Mouse (Mus musculus): ENCODE measurements around the gene H1f0.

H1f0 gene

DNA sequence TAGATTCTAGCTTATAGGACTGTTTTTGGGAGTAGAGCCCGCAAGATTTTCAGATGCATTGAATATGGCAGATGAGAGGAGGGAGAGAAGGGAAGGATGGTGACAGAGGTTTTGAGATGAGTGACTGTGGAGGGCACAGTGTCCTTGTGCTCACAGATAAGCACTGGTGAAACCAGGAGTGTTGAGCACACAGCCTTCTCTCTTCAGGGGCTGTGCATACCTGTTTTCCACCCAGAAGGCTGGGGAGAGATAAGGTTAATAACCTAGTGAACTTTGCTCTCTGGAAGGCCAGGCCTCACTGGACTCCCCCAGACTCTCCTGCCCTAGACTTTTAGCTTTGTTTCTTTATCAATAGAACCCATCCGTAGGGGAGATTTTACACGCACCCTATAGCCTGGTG is 40.2 kb downstream of the H1f0 start:
- DNase-seq (ENCODE audit: low spot score in 2 of 2) = no peak

DNA sequence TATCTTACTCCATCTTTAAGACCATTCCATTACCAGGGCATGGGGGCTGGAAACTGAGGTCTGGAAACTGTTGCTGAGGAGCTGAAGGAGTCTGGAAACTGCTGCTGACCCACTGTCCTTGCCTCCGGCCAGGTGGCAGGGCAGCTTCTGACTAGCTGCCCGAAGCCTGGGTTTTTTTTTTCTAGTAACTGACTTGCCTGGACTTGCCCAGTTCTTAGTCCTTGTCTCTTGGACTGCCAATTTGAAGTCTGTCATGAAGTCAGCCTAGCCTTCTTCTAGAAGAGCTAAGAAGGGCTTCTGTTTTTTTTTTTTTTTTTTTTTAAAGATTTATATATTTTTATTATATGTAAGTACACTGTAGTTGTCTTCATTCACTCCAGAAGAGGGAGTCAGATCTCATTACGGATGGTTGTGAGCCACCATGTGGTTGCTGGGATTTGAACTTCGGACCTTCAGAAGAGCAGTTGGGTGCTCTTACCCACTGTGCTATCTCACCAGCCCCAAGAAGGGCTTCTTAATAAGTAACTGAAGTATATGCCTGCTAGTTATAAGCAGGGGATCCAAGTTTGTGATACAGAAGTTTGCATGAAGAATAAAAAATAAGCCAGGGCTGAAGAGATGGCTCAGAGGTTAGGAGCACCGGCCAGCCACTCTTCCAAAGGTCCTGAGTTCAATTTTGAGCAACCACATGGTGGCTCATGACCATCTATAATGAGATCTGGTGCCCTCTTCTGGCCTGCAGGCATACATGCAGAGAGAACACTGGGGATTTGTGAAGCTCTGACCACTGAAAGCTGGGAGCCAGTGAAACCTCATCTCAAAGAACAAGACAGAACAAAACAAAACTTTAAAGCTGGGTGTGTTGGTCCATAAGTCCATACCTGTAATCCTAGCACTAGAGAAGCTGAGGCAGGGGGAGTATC is 43.1 kb downstream of the H1f0 start:
- DNase-seq (ENCODE audit: low spot score in 2 of 2) = peak in 1 of 2 experiments; percentile 56

DNA sequence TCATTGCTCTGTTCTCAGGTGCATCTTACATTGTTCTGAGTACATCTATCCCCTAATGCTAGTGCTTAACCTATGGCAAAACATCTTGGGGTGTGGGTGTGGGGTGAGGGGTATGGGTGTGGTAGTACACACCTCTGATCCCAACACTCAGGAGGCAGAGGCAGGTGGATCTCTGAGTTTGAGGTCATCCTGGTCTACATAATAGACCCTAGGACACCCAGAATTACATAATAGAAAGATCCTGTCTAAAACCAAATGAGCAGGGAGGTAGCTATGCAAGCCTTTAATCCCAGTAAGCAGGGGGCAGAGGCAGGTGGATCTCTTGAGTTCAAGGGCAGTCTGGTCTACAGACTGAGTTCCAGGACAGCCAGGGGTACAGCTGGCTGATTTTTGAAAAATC is 45.5 kb downstream of the H1f0 start:
- DNase-seq (ENCODE audit: low spot score in 2 of 2) = no peak

DNA sequence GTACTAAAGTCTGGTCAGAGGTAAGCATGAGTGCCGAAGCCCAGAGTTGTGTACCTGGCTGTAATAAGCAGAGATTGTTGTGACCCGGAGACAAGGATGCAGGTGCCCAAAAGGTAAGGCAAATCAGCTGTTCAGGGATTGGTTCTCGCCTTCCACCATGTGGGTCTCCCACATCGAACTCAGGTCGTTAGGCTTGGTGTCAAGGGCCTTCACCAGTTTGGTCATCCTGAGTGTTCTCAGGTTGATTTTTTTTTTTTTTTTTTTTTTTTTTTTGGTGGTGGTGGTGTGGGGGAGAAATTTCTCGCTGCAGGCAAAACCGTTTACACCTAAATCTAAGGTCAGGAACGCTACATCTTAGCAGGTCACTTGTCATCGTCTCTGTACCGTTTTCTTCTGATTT is 46.2 kb downstream of the H1f0 start:
- no peak for DNase-seq (ENCODE audit: low spot score in 2 of 2)

DNA sequence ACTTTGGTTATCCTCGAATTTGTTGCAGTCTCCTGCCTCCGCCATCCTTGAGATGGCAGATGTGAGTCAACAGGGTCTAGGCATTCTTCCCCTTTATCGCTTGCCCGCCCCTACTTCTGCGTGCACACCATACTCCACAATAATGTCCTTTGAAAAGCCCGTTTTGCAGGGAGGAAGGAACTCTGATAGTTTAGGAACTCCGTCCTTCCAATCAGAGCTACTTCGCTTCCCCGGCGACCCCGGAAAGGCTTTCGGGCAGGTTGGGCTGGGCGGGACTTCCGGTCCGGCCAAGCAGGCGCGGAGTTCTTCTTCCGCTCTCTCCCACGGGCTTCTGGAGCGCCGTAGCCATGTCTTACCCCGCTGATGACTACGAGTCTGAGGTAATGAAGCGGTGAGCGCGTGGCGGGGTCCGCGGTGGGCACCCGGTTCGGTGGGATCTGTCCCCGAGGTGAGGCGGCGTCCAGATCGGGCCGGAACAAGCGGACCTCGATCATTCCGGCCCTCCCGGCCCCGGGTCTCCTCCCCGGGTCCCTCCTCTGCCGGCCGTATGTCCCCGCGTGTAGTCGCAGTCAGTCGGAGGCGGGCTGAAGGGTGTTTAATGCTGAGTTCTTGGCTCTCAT is 46.8 kb downstream of the H1f0 start, which contains the start of gene Eif3l:
TSS of gene Eif3l (plus strand) at position 267 of the 620 bp plus-strand sequence.
- peak; percentile 75 to 89 for DNase-seq (ENCODE audit: low spot score in 2 of 2)

DNA sequence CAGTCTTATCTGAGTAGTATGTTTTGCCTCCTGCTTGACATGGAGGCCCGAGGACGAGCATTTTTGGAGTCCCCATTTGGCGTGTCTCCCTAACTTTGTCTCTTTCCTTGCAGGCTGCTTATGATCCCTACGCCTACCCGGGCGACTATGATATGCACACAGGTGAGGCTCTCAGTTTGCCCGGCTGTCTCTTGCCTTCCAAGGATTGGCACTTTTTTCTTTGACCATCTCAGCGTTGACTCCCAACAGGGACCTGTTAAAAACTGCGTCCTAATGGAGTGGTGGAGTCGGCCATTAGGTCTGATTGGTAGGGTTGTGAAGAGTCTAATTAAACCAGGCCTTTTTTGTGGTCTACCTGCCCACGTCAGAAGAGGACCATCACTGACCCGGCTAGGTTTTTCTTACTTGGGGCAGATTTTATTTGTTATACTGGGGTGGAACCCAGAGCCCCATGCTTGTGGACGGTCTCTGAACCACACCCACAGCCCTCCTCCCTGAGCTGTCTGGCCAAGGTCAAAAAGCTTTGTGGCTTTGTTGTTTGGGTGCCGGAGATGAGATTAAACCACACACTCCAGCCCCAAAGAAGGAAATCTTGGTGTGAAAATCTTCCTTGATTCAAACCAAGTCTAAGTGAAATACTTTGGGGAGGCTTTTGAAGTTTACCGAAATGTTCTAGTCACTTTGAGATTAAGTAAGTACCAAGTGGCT is 47.6 kb downstream of the H1f0 start:
- peak in 1 of 2 experiments; percentile 36 for DNase-seq (ENCODE audit: low spot score in 2 of 2)

DNA sequence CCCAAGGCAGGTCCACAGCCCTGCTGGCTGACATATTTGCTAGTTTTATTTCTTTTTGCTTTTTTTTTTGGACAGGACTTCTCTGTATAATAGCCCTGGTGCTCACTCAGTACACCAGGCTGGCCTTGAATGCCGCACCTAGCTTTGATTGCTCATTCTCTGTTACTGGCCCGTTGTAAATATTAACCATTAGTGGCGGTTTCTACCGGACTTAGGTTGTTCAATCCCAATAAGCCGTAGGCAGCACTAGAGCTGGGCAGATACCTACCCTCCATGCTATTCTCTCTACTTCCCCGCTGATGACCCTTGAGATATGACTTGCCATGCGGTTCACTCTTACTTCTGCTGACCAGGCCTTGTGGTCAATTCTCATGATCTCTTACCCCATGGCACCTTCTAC is 51.3 kb downstream of the H1f0 start:
- DNase-seq (ENCODE audit: low spot score in 2 of 2) = no peak

Data from spleen, postnatal 10 days (tissue).